Mouse (Mus musculus) cortical plate, adult 2 months (tissue): ENCODE measurements around the gene Pde6g.

Experiments used
- CTCF ChIP-seq: fragments of 200-500 bp; IDR thresholded peaks from 2 replicates; pipeline ENCODE4 v1.5.1; 2011; ENCODE audit warnings: mild to moderate bottlenecking, control low read depth, low read length; ENCODE audit not compliant: insufficient read depth; ENCODE audit errors: extremely low read depth
- POLR2A ChIP-seq: fragments of 200-500 bp; IDR thresholded peaks from 2 replicates; pipeline ENCODE4 v1.6.1; 2011; ENCODE audit warnings: mild to moderate bottlenecking, low read length, control low read depth; ENCODE audit not compliant: insufficient read depth; ENCODE audit errors: extremely low read depth

GRCm38 (mm10) chr11:120422651-120423568 lies 30.4 kb downstream of the Pde6g start:
- TF ChIP-seq POLR2A, result no peak
- no peak for TF ChIP-seq CTCF
